Comparison of ENCODE assay signal across 9 mouse cellular contexts in the genomic region with DNA sequence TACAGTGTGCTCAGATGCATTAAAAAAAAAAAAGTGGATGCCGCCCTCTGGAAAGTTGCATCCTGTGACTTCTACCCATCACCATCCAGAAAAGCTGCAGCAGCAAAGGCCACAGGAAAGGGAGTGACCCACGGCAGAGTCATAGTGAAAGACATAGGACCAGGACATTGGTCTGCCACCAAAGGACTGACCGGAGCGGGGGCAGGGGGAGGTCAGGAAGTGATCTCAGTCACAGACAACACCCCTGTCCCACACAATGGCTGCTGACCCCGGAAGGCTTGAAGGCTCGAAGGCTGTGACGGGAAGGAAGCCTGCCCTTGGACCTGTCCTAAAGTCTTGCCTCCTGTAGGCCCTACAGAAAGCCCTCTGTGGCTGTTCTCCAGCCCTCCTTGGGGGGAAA.
"Had no signal": no experiment of that assay in that cellular context is flagged by ENCODE, and none has a peak within 500 bp of the region (broad histone marks: within the 10 kb centered on the region; RNA-seq: fewer than 3 reads in every experiment).

No protein-coding gene starts in this region.

- H3K4me3 ChIP-seq: left cerebral cortex, adult 2 months; limb, embryonic 15.5 days; stomach, embryonic 15.5 days had no signal

- H3K27ac ChIP-seq: left cerebral cortex, adult 2 months; limb, embryonic 15.5 days; stomach, embryonic 15.5 days had no signal

- H3K27me3 ChIP-seq: limb, embryonic 15.5 days; stomach, embryonic 15.5 days had no signal

- H3K4me2 ChIP-seq: limb, embryonic 15.5 days; stomach, embryonic 15.5 days had no signal

- H3K4me1 ChIP-seq: stomach, embryonic 15.5 days had no signal

- DNase-seq: kidney, adult 8-10 months; right cerebral cortex, postnatal 14 days; thymus, adult 2 months; thymus, postnatal 25 days had no signal

- ATAC-seq: intestine, postnatal 0 days; midbrain, embryonic 16.5 days had no signal

- H3K9ac ChIP-seq: limb, embryonic 15.5 days; stomach, embryonic 15.5 days had no signal

- H3K36me3 ChIP-seq: stomach, embryonic 15.5 days had no signal

- H3K9me3 ChIP-seq: limb, embryonic 15.5 days; stomach, embryonic 15.5 days had no signal
